Mouse (Mus musculus) forebrain, embryonic 12.5 days (tissue): ENCODE data around the gene 1700123L14Rik. TPM values are rescaled to one million over a fixed set of nuclear protein-coding genes. Genes with fewer than 3 reads are reported as not detected.

Experiments
- polyA plus RNA-seq: library from polyadenylated mRNA; unstranded; fragments of >200 nt; fragmentation: Nextera tagmentation; extraction: Ambion mirVana; gene quantifications from 2 replicates; pipeline ENCODE4 v1.2.1, GENCODE M21; 2016

1700123L14Rik gene
- polyA plus RNA-seq, 1 experiment from 2014 or later, result not detected

Other genes starting within 250 kb of the 1700123L14Rik start
- gene Fam19a1, start 53.1 kb downstream of the 1700123L14Rik start, polyA plus RNA-seq, result 1.3 and 1.4 TPM in 2 replicates